ENCODE assay signal across 16 mouse cellular contexts in genomic region chr5:115571086-115571485, GRCm38 (mm10). TPM values are rescaled to one million over a fixed set of nuclear protein-coding genes. Genes with fewer than 3 reads are reported as not detected.
DNase-seq lines count a peak whose midpoint lies in the region; ATAC-seq and TF ChIP-seq lines count a peak whose summit lies in the region.
"Had no signal": no experiment of that assay in that cellular context is flagged by ENCODE, and none has a peak within 500 bp of the region (broad histone marks: within the 10 kb centered on the region; RNA-seq: fewer than 3 reads in every experiment).

No protein-coding gene starts in this region.

- no peak overlapping the region for H3K4me2 ChIP-seq in liver, embryonic 13.5 days
- H3K4me2 ChIP-seq in hindbrain, embryonic 12.5 days (replicated peaks) = no peak overlapping the region
- H3K4me2 ChIP-seq: limb, embryonic 12.5 days; neural tube, embryonic 13.5 days had no signal

- TF ChIP-seq POLR2A in cerebellum, adult 2 months (IDR thresholded peaks at IDR 0.05; ENCODE audit: borderline replicate concordance, insufficient read depth, low read length) = no peak

- WGBS in liver, embryonic 13.5 days (ENCODE audit: insufficient replicate concordance) = 84% methylated on average over 7 of the region's 7 CpGs
- 96% methylated on average over 7 of the region's 7 CpGs for WGBS in cerebellum, adult 2 months
- WGBS in hindbrain, embryonic 12.5 days = 96% methylated on average over 7 of the region's 7 CpGs

- intact Hi-C loops in left cerebral cortex, postnatal 14 days (cut with DNase I) = no loop called here

- no peak for ATAC-seq in liver, embryonic 13.5 days (ENCODE audit: low read depth)
- no peak for ATAC-seq in hindbrain, embryonic 12.5 days (ENCODE audit: low FRiP score)
- ATAC-seq: forebrain, embryonic 14.5 days had no signal

- H3K27ac ChIP-seq in liver, embryonic 13.5 days = peak overlapping the region; percentile 4; the same call in 1 of the 2 replicates
- no peak overlapping the region for H3K27ac ChIP-seq in cerebellum, adult 2 months (ENCODE audit: insufficient read depth, low read length)
- no peak overlapping the region for H3K27ac ChIP-seq in hindbrain, embryonic 12.5 days
- H3K27ac ChIP-seq: limb, embryonic 12.5 days; neural tube, embryonic 13.5 days had no signal

- peaks cover 64% of the 10 kb centered on the region for H3K36me3 ChIP-seq in liver, embryonic 13.5 days
- peaks cover 48% of the 10 kb centered on the region for H3K36me3 ChIP-seq in hindbrain, embryonic 12.5 days

- no peaks in the 10 kb centered on the region for H3K9me3 ChIP-seq in liver, embryonic 13.5 days (replicated peaks)
- H3K9me3 ChIP-seq in hindbrain, embryonic 12.5 days (replicated peaks) = no peaks in the 10 kb centered on the region
- H3K9me3 ChIP-seq: limb, embryonic 12.5 days; neural tube, embryonic 13.5 days had no signal

- peaks cover 40% of the 10 kb centered on the region for H3K4me1 ChIP-seq in liver, embryonic 13.5 days (replicated peaks)
- peaks cover 7% of the 10 kb centered on the region; the same call in 1 of the 2 replicates for H3K4me1 ChIP-seq in cerebellum, adult 2 months (ENCODE audit: control insufficient read depth, insufficient read depth, low read length)
- peaks cover 6% of the 10 kb centered on the region for H3K4me1 ChIP-seq in hindbrain, embryonic 12.5 days

- no peak overlapping the region for H3K9ac ChIP-seq in liver, embryonic 13.5 days
- no peak overlapping the region for H3K9ac ChIP-seq in hindbrain, embryonic 12.5 days
- H3K9ac ChIP-seq: limb, embryonic 12.5 days; neural tube, embryonic 13.5 days had no signal

- no peak for DNase-seq in liver, embryonic 13.5 days
- no peak for DNase-seq in liver
- DNase-seq in layer of hippocampus, adult 18-20 months (ENCODE audit: low spot score in 2 of 2) = peak; percentile 60 to 88
- peak; percentile 75 to 92 for DNase-seq in left cerebral cortex, postnatal 14 days (ENCODE audit: low spot score in 2 of 2)
- no peak for DNase-seq in cerebellum, adult 2 months
- no peak for DNase-seq in urinary bladder, postnatal 4 days (ENCODE audit: low spot score in 2 of 2)
- DNase-seq: adrenal gland, adult 2 months; cerebellum, adult 9-10 months; embryo, embryonic 11 days; gastrocnemius, postnatal 25 days; kidney, adult 11 months; kidney, postnatal 14 days had no signal

- H3K4me3 ChIP-seq in liver, embryonic 13.5 days (replicated peaks) = no peak overlapping the region
- no peak overlapping the region for H3K4me3 ChIP-seq in cerebellum, adult 2 months (replicated peaks; ENCODE audit: insufficient read depth, low read depth, low read length)
- H3K4me3 ChIP-seq in hindbrain, embryonic 12.5 days = no peak overlapping the region
- H3K4me3 ChIP-seq: limb, embryonic 12.5 days; neural tube, embryonic 13.5 days had no signal

- no peaks in the 10 kb centered on the region for H3K27me3 ChIP-seq in liver, embryonic 13.5 days
- H3K27me3 ChIP-seq in cerebellum, adult 2 months (ENCODE audit: control insufficient read depth, insufficient read depth, low read length) = no peaks in the 10 kb centered on the region
- H3K27me3 ChIP-seq in hindbrain, embryonic 12.5 days = no peaks in the 10 kb centered on the region
- H3K27me3 ChIP-seq: limb, embryonic 12.5 days; neural tube, embryonic 13.5 days had no signal

- TF ChIP-seq CTCF in cerebellum, adult 2 months (IDR thresholded peaks at IDR 0.05; ENCODE audit: borderline replicate concordance, insufficient read depth, low read depth, low read length) = no peak

RNA-seq across cellular contexts. Expression of gene Gcn1l1, which starts 6.0 kb away (rescaled TPM):
- 18.7 and 19.3 TPM in 2 replicates for polyA plus RNA-seq in liver, embryonic 13.5 days (2015; fragmentation: Nextera tagmentation; extraction: Ambion mirVana)
- 10 to 100 TPM; 64.0 to 68.7 TPM for total RNA-seq in layer of hippocampus, adult 18-20 months (2021)
- 10 to 100 TPM; 64.0 to 69.7 TPM for total RNA-seq in left cerebral cortex, postnatal 14 days (2021)
- polyA plus RNA-seq in cerebellum, adult 2 months (2012; rRNA removed) = 39.3 and 40.9 TPM in 2 replicates
- polyA plus RNA-seq in hindbrain, embryonic 12.5 days (2016; fragmentation: Nextera tagmentation; extraction: Ambion mirVana) = 57.6 and 62.5 TPM in 2 replicates

RNA-seq across cellular contexts. Expression of gene Rplp0, which starts 11.8 kb away (rescaled TPM):
- polyA plus RNA-seq in liver, embryonic 13.5 days (2015; fragmentation: Nextera tagmentation; extraction: Ambion mirVana) = 1,664 and 1,673 TPM in 2 replicates
- total RNA-seq in layer of hippocampus, adult 18-20 months (2021) = 100 to 1,000 TPM; 210 to 218 TPM
- 100 to 1,000 TPM; 286 to 303 TPM for total RNA-seq in left cerebral cortex, postnatal 14 days (2021)
- polyA plus RNA-seq in cerebellum, adult 2 months (2012; rRNA removed) = 478 and 485 TPM in 2 replicates
- 819 and 900 TPM in 2 replicates for polyA plus RNA-seq in hindbrain, embryonic 12.5 days (2016; fragmentation: Nextera tagmentation; extraction: Ambion mirVana)

Comparison
In these comparisons a context has a peak if more than half of its experiments do, and no peak if none do; other contexts are left out.
1. DNase-seq: peak in layer of hippocampus, adult 18-20 months (2 of 2) and left cerebral cortex, postnatal 14 days (2 of 2); none in liver, embryonic 13.5 days (single experiment), liver (single experiment), cerebellum, adult 2 months (0 of 2) and urinary bladder, postnatal 4 days (0 of 2).